Mouse (Mus musculus) MEL (cell line): ENCODE data around the gene Tsen15.

ENCODE experiments used
- CTCF ChIP-seq, 3 experiments: IDR thresholded peaks in 2 of 3; conservative IDR thresholded peaks in 1 of 3; 2 replicates each; pipeline ENCODE4 v1.5.1; 2011 to 2012; ENCODE audit warnings: low read length in 3 of 3, low read depth in 2 of 3, mild to moderate bottlenecking in 2 of 3, improper control_type of control experiment in 1 of 3, inconsistent platforms in 1 of 3, mixed read lengths in 1 of 3, moderate library complexity in 1 of 3; ENCODE audit not compliant: control insufficient read depth in 1 of 3, insufficient read depth in 1 of 3, poor library complexity in 1 of 3, severe bottlenecking in 1 of 3
- EP300 ChIP-seq, 2 experiments: IDR thresholded peaks; 2 replicates each; pipeline ENCODE4 v1.6.1; 2011; ENCODE audit warnings: improper control_type of control experiment in 2 of 2, low read length in 2 of 2, low read depth in 1 of 2, mild to moderate bottlenecking in 1 of 2
- JUND ChIP-seq: IDR thresholded peaks from 2 replicates; pipeline ENCODE4 v1.6.1; 2011; ENCODE audit warnings: low read depth, mild to moderate bottlenecking, improper control_type of control experiment, low read length
- MYC ChIP-seq: IDR thresholded peaks from 2 replicates; pipeline ENCODE4 v1.6.1; 2011; ENCODE audit warnings: low read depth, mild to moderate bottlenecking, low read length, improper control_type of control experiment, moderate library complexity
- POLR2A ChIP-seq, 2 experiments: IDR thresholded peaks; 2 replicates each; pipeline ENCODE4 v1.6.1; 2011 to 2012; ENCODE audit warnings: low read length in 2 of 2, mild to moderate bottlenecking in 2 of 2, control low read depth in 1 of 2, improper control_type of control experiment in 1 of 2, low read depth in 1 of 2, moderate library complexity in 1 of 2; ENCODE audit not compliant: control insufficient read depth in 1 of 2, insufficient read depth in 1 of 2, poor library complexity in 1 of 2

DNA sequence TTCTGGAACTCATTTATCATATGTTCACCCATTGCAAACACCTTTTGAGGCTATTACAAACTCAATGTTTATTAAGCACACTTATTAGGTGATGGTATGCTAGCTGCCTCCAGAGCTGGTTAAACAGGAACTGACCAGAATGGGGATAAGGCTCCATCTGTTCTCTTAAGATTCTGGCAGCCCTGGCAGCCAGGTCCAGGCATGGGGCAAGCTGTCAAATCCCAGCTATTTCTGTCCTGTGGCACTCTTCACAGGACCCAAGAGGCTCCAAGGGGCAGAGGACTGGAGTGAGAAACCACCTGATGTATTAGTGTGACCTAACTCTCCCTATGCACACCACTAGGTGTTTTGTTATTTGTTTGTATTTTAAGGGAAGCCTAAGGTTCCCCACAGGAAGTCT is 38.5 kb downstream of the Tsen15 start:
- no peak for TF ChIP-seq POLR2A (IDR thresholded peaks at IDR 0.05; ENCODE audit: control insufficient read depth in 1 of 2, insufficient read depth in 1 of 2, low read depth in 1 of 2, low read length in 2 of 2, poor library complexity in 1 of 2)
- TF ChIP-seq JUND, result no peak
- no peak for TF ChIP-seq MYC
- no peak for TF ChIP-seq CTCF (IDR thresholded peaks at IDR 0.05 in 2 of 3, conservative IDR thresholded peaks at IDR 0.05 in 1 of 3; ENCODE audit: control insufficient read depth in 1 of 3, insufficient read depth in 1 of 3, low read depth in 2 of 3, low read length in 3 of 3, poor library complexity in 1 of 3, severe bottlenecking in 1 of 3)
- no peak for TF ChIP-seq EP300 (IDR thresholded peaks at IDR 0.05; ENCODE audit: low read depth in 1 of 2, low read length in 2 of 2)
